Mouse (Mus musculus): ENCODE measurements at regions not wholly inside any gene's neighbourhood (a gene's known extent, or its start where the extent isn't known, plus 50 kb on each side); places are given as distances from the start of the nearest gene placed in this dataset.
A peak's percentile ranks its signal among the peaks of the same experiment; 100 is the strongest.

DNA sequence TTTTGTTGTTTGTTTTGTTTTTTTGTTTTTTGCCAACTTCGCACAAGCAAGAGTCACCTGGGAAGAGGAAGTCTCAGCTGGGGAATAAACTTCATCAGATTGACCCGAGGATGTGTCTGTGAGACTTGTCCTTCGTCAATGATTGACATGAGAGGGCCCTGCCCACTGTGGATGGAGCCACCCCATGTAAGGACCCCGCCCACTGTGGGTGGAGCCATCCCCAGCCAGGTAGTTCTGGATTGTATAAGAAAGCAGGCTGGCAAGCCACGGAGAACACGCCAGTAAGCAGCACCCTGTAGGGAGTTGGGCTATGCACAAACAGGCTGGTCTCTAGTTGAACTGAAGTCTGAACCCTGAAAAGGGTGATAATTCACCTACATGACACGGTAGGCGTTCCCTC, 294.1 kb upstream of the Sdk2 start:
- ATAC-seq (ENCODE audit: low FRiP score) = no peak
- 0 out of 2 replicates have a peak, but pooled peaks cover 3% of the 10 kb centered on the region for H3K9me3 ChIP-seq (replicated peaks)
- 60% methylated on average over 8 of the region's 8 CpGs for WGBS

DNA sequence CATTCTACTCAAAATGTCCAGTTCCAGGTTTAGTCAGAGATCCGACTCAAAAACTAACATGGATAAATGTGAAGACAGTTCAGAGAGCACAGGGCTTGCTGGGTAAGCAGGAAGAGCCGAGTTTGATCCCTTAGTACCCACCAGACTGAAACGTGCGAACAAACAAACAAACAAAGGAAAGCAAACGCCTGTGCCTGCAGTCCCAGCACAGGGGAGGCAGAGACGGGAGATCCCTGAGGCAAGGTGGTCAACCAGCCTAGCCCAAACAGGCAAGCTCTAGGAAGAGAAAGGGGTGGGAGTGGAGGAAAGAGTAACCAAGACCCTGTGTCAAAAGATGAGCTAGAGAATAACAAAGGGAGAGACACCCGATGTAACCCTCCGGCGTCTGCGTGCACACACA, 293.5 kb upstream of the Sdk2 start:
- no peak for ATAC-seq (ENCODE audit: low FRiP score)
- 0 out of 2 replicates have a peak, but pooled peaks cover 3% of the 10 kb centered on the region for H3K9me3 ChIP-seq (replicated peaks)
- H3K4me1 ChIP-seq = peaks cover 6% of the 10 kb centered on the region; the same call in 1 of the 2 replicates
- no peaks in the 10 kb centered on the region for H3K36me3 ChIP-seq
- no peak overlapping the region for H3K4me2 ChIP-seq
- no peak overlapping the region for H3K4me3 ChIP-seq (replicated peaks)
- 90% methylated on average over 10 of the region's 10 CpGs for WGBS
- no peak overlapping the region for H3K9ac ChIP-seq (replicated peaks)
- no peak overlapping the region for H3K27ac ChIP-seq (replicated peaks)
- H3K27me3 ChIP-seq (replicated peaks) = no peaks in the 10 kb centered on the region

More for the DNA sequence above, 294.1 kb upstream of the Sdk2 start:
- Histone ChIP-seq H3K4me1 (peaks cover 3% of the 10 kb centered on the region; the same call in 1 of the 2 replicates), H3K36me3 (no peaks in the 10 kb centered on the region), H3K4me3 (replicated peaks) (no peak overlapping the region), H3K27me3 (replicated peaks) (no peaks in the 10 kb centered on the region), H3K9ac (replicated peaks) (no peak overlapping the region), H3K27ac (replicated peaks) (no peak overlapping the region), H3K4me2 (no peak overlapping the region)

DNA sequence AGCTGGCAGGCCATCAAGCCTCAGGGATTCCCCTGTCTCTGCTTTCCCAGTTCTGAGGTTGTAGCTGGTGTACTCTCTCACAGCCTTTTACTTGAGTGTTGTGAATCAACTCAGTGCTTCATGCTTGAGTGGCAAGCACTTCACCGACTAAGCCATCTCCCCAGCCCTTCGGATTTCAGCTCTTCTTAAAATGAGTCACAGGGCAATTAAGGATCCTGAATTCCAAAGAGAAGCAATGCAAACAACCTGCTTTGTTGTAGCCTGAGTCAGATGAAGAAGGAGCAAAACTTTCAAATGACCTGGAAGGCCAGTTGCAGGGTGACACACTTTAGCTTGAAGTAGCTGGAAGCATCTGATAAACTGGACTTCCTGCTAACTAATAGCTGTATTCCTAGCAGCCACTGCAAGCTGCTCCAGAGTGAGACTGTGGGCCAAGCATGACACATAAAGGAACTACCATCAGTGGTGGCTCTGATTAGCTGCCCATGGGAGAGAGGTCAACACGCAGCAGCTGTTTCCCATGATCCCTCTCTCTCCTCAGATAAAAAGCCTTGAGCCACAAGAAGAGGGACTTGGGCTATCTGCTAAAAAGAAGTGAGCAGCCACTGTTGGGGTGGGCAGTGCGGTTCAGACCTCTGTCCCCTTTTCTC, 285.4 kb upstream of the Sdk2 start:
- H3K27me3 ChIP-seq (replicated peaks) = no peaks in the 10 kb centered on the region
- no peaks in the 10 kb centered on the region for H3K36me3 ChIP-seq
- H3K27ac ChIP-seq (replicated peaks) = no peak overlapping the region
- no peak overlapping the region for H3K4me3 ChIP-seq (replicated peaks)
- no peak for ATAC-seq (ENCODE audit: low FRiP score)
- H3K4me1 ChIP-seq = peaks cover 6% of the 10 kb centered on the region; the same call in 1 of the 2 replicates
- H3K9ac ChIP-seq (replicated peaks) = no peak overlapping the region
- no peak overlapping the region for H3K4me2 ChIP-seq
- no peaks in the 10 kb centered on the region for H3K9me3 ChIP-seq (replicated peaks)
- WGBS = 52% methylated on average over 4 of the region's 4 CpGs

DNA sequence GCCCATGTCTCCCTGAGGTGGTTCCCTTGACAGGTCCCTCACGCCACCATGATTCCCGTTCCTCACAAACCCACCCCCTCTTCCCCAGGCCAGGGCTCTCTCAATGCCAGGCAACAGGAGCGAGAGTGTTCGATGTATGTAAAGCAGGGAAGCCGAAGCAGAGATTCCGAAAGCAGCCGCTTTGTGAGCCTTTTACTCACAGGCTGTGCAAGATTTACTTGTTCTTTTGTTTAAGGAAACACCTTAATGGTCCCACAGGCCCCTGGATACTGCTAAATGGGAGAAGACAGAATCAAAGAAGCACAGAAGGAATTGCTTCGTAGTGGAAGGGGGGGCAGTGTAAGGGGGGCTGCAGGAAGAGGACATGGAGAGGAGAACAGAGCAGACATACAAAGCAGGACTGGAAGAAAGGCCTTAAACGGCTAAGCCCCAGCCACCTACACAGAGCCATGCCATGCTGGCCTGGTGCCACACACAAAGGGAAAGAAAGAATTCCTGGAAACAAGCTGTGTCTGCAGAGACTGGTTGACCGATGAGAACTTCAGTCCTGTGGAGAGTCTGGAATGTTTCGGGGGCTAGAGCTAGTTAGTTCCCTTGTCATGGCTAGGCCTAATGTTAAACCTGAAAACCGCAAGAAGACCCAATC, 270.1 kb upstream of the Sdk2 start:
- no peaks in the 10 kb centered on the region for H3K27me3 ChIP-seq (replicated peaks)
- H3K4me3 ChIP-seq (replicated peaks) = no peak overlapping the region
- peaks cover 21% of the 10 kb centered on the region for H3K4me1 ChIP-seq
- H3K27ac ChIP-seq (replicated peaks) = peak overlapping the region; percentile 33; the same call in 1 of the 2 replicates
- no peak overlapping the region for H3K4me2 ChIP-seq
- no peak overlapping the region for H3K9ac ChIP-seq (replicated peaks)
- peak; percentile 35; the same call in 1 of the 2 replicates for ATAC-seq (ENCODE audit: low FRiP score)
- no peaks in the 10 kb centered on the region for H3K9me3 ChIP-seq (replicated peaks)
- H3K36me3 ChIP-seq = no peaks in the 10 kb centered on the region
- 28% methylated on average over 12 of the region's 12 CpGs for WGBS

DNA sequence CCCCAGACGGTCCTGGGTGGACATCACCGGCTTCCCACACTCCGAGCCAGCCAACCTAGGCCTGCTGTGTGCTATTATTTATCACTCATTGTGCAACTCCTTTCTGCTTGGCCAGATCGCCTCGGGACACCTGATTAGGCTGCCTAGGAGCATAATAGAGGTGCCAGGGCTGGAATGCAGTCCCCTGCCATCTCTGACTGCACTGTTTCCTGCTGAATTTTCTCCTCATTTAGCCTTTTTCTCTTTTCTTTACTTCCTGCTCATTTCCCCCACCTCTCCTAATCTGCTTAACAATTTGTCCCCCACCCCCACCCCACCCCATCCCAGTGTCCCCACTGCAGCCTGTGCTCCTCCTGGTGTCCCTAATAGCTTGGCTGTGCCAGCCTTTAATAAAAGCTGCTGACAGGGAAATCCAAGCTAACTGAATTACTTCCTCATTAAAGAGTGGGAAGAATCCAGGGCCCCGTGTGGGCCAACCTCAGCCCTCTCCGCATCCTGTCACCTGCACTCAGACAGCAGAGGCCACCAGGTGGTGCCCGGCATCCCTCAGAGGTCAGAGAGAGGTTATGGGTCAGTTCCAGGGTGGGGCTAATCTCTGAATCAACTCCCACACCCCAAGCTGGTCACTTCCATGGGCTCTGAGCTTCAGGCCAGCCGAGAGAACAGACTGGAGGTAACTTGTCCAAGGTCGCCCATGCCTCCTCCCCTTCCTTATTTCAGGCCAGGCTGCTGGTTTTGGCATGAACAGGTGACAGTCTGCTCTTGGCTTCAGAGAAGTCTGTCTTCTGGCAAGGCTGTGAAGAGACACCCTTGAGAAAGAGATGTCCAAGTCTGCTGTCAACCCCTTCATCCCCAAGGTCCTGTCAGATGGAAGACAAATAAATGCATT, 269.3 kb upstream of the Sdk2 start:
- ATAC-seq (ENCODE audit: low FRiP score) = 0 out of 2 replicates have a peak, but pooled peaks have one; percentile 11
- Histone ChIP-seq H3K9ac (replicated peaks) (no peak overlapping the region), H3K4me3 (replicated peaks) (no peak overlapping the region), H3K4me2 (no peak overlapping the region), H3K36me3 (no peaks in the 10 kb centered on the region), H3K9me3 (replicated peaks) (no peaks in the 10 kb centered on the region), H3K27me3 (replicated peaks) (no peaks in the 10 kb centered on the region), H3K27ac (replicated peaks) (peak overlapping the region; percentile 33; the same call in 1 of the 2 replicates), H3K4me1 (peaks cover 21% of the 10 kb centered on the region)
- 26% methylated on average over 10 of the region's 10 CpGs for WGBS

DNA sequence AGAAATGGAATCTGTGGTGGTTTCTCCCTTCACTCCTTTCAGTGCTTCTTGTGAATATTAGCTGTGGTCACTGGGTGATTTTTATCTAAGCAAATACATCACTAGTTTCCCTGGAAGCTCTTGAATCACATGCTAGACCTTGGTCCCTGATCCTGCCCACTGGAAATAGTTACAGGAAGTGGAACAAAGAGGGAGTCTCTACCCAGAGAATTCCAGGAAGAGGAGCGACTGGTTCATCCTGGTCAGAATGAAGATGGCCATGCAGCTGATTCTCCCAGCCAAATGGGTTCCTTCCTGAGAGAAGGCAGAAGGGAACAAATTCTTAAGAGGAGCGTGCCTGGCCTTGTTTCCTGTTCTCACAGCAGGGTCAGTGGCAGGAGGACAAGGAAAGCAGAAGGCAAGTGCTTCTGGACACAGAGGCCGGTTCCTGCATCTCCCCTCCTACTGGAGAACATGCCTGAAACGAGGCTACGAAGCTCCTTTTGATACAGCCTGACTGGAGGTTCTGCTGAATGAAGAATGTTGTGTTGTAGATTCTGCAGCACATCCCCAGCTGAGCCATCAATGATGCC, 264.8 kb upstream of the Sdk2 start:
- Histone ChIP-seq H3K9ac (replicated peaks) (no peak overlapping the region), H3K36me3 (no peaks in the 10 kb centered on the region), H3K9me3 (replicated peaks) (no peaks in the 10 kb centered on the region), H3K27me3 (replicated peaks) (no peaks in the 10 kb centered on the region), H3K27ac (replicated peaks) (no peak overlapping the region), H3K4me2 (no peak overlapping the region), H3K4me1 (peaks cover 11% of the 10 kb centered on the region), H3K4me3 (replicated peaks) (no peak overlapping the region)
- 79% methylated on average over 5 of the region's 5 CpGs for WGBS
- no peak for ATAC-seq (ENCODE audit: low FRiP score)

DNA sequence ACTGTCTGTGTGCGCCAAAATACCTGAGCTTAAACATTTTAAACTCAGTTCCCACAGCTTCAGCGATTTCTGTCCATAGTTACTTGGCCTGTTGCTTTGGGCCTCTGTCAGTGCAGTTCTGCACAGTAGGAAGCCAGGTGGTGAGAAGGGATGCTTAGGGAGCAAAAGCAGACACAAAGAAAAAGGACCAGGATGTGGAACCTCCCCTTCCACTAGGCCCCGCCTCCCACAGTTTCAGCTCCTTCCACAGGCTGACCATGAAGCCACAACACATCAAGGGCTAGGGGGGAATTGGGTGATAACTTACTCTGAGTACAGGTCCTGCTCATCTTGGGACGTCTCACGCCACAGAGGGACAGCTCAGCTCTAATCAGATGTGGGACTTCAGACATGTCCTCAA, 263.5 kb upstream of the Sdk2 start:
- no peak for ATAC-seq (ENCODE audit: low FRiP score)
- WGBS = 92% methylated on average over 5 of the region's 5 CpGs
- no peak overlapping the region for H3K27ac ChIP-seq (replicated peaks)
- no peaks in the 10 kb centered on the region for H3K27me3 ChIP-seq (replicated peaks)
- H3K9me3 ChIP-seq (replicated peaks) = no peaks in the 10 kb centered on the region
- H3K4me1 ChIP-seq = 0 out of 2 replicates have a peak, but pooled peaks cover 2% of the 10 kb centered on the region
- H3K4me2 ChIP-seq = no peak overlapping the region
- no peaks in the 10 kb centered on the region for H3K36me3 ChIP-seq
- no peak overlapping the region for H3K4me3 ChIP-seq (replicated peaks)
- H3K9ac ChIP-seq (replicated peaks) = no peak overlapping the region

DNA sequence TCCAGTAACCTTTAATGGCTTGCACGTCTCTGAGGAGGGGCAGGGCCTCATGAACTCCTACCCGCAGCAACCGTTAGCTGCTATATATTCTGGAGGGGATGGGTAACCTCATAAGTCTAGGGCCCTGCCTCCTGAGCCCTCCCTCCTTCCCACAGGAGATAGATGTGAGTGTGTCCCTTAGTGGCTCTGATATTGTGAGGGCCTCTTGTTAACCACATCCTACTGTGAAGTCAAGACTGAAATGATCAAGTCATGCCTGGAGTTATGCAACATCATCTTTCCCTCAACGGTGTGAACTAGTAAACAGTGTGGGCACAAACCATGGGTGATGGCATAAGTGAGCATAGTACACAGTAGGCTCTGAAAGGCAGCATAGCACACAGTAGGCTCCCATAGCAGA, 255.8 kb upstream of the Sdk2 start:
- Histone ChIP-seq H3K9me3 (replicated peaks) (no peaks in the 10 kb centered on the region), H3K27ac (replicated peaks) (no peak overlapping the region), H3K4me1 (peaks cover 11% of the 10 kb centered on the region), H3K36me3 (no peaks in the 10 kb centered on the region), H3K27me3 (replicated peaks) (no peaks in the 10 kb centered on the region), H3K4me3 (replicated peaks) (no peak overlapping the region), H3K4me2 (no peak overlapping the region), H3K9ac (replicated peaks) (no peak overlapping the region)
- no peak for ATAC-seq (ENCODE audit: low FRiP score)
- 80% methylated on average over 4 of the region's 4 CpGs for WGBS

DNA sequence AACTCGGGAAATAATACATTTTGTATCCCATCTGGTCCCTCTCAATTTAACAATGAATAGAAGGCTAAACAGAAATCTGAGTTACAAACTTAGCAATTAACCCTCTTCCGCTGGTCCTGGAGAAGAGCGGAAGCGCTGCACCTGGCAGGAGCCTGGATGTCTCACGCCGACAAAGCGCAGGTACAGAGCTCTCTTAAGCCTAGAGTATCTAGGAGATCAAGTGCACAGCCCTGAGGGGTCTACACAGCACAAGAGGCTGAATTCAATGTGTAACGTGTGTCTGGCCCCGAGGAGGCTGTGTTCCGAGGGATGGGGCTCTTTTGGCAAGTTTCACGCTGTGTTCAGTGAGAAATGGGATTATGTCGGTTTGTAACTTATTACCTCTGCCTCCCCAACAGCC, 255.1 kb upstream of the Sdk2 start:
- ATAC-seq (ENCODE audit: low FRiP score) = no peak

DNA sequence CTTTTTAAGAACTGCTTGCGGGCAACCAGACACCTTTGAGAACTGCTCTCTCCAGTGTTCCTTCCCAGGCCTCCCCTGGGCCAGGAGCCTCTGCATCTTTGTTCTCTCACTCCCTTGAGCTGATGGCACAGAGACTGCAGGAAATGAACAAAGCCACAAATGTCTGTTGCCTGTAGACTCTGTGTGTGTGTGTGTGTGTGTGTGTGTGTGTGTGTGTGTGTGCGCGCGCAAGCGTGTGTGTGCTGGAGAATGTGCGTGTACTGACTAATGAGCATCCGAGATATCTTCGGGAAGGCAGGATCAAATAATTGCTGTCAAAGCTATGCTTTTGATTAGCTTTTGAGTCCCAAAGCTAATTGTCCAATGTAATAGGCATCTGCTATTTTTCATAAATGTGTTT, 254.7 kb upstream of the Sdk2 start:
- no peak overlapping the region for H3K9ac ChIP-seq (replicated peaks)
- ATAC-seq (ENCODE audit: low FRiP score) = no peak
- no peaks in the 10 kb centered on the region for H3K36me3 ChIP-seq
- WGBS = 70% methylated on average over 8 of the region's 8 CpGs
- H3K4me3 ChIP-seq (replicated peaks) = no peak overlapping the region
- no peaks in the 10 kb centered on the region for H3K27me3 ChIP-seq (replicated peaks)
- H3K9me3 ChIP-seq (replicated peaks) = no peaks in the 10 kb centered on the region
- no peak overlapping the region for H3K27ac ChIP-seq (replicated peaks)
- H3K4me1 ChIP-seq = peaks cover 19% of the 10 kb centered on the region
- no peak overlapping the region for H3K4me2 ChIP-seq

More for the DNA sequence above, 255.1 kb upstream of the Sdk2 start:
- H3K4me2 ChIP-seq = no peak overlapping the region
- H3K36me3 ChIP-seq = no peaks in the 10 kb centered on the region
- H3K9ac ChIP-seq (replicated peaks) = no peak overlapping the region
- H3K27me3 ChIP-seq (replicated peaks) = no peaks in the 10 kb centered on the region
- peaks cover 18% of the 10 kb centered on the region for H3K4me1 ChIP-seq
- no peak overlapping the region for H3K4me3 ChIP-seq (replicated peaks)
- H3K27ac ChIP-seq (replicated peaks) = no peak overlapping the region
- WGBS = 79% methylated on average over 12 of the region's 12 CpGs
- H3K9me3 ChIP-seq (replicated peaks) = no peaks in the 10 kb centered on the region

DNA sequence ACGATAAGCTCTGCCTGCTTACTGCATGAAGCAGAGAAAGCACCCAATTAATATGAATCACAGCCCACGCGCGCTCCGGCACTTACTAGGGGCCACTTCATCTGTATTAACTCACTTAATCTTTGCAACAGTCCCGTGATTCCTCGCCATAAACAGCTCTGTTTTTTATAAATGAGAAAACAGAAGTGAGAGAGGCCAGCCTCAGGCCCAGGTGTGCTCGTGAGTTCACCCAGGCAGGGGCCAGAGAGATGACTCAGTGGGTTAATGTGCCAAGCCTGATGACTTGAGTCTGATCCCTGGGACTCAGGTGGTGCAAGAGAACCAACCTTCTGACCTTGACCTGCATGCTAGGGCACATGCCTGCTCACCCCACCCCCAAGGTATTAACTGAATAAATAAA, 248.4 kb upstream of the Sdk2 start:
- 75% methylated on average over 8 of the region's 8 CpGs for WGBS
- no peaks in the 10 kb centered on the region for H3K9me3 ChIP-seq (replicated peaks)
- H3K4me3 ChIP-seq (replicated peaks) = no peak overlapping the region
- 0 out of 2 replicates have a peak, but pooled peaks cover 7% of the 10 kb centered on the region for H3K27me3 ChIP-seq (replicated peaks)
- H3K27ac ChIP-seq (replicated peaks) = no peak overlapping the region
- no peak for ATAC-seq (ENCODE audit: low FRiP score)
- H3K4me1 ChIP-seq = peaks cover 24% of the 10 kb centered on the region
- H3K4me2 ChIP-seq = no peak overlapping the region
- no peak overlapping the region for H3K9ac ChIP-seq (replicated peaks)
- no peaks in the 10 kb centered on the region for H3K36me3 ChIP-seq

All from neural tube, embryonic 15.5 days (tissue).